Mouse (Mus musculus): ENCODE data around the gene Kcna5.

DNA sequence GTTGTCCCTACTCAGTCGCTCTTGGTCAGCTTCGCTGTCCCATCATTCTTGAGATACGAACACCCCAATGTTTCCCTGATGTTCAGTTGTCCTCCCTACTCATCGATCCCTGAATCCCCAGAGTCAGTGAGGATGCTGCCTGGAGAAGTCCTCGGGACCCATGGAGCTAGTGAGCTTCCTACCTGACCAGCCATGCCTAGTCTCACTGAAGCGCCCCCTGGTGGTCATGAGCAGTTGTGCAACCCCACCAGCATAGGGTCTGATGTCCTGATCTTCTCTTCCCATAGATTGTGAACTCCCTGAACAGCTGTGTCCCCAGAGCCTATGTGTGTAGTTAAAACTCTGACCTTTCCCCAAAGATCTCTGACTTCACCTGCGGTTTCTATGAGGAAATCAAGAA lies 47.9 kb upstream of the Kcna5 start:
- peak; percentile 82 to 93 for TF ChIP-seq CTCF (conservative IDR thresholded peaks at IDR 0.05 in 1 of 2, IDR thresholded peaks at IDR 0.05 in 1 of 2; ENCODE audit: low read depth in 2 of 2, low read length in 2 of 2)
- no peak for TF ChIP-seq POLR2A (IDR thresholded peaks at IDR 0.05; ENCODE audit: low read depth, low read length)
- no peak for TF ChIP-seq IRF4 (IDR thresholded peaks at IDR 0.05; ENCODE audit: low read depth, low read length)
- TF ChIP-seq JUND (conservative IDR thresholded peaks at IDR 0.05; ENCODE audit: low read depth, low read length): no peak
- no peak for TF ChIP-seq MAZ (IDR thresholded peaks at IDR 0.05; ENCODE audit: low read depth, low read length)
- no peak for TF ChIP-seq RAD21 (IDR thresholded peaks at IDR 0.05; ENCODE audit: low read depth, low read length)

Measured in CH12.LX (cell line).